Mouse (Mus musculus): ENCODE data around the gene Spaca4. TPM values are rescaled to one million over a fixed set of nuclear protein-coding genes. Genes with fewer than 3 reads are reported as not detected.

Gene Spaca4
- polyA plus RNA-seq, 1 experiment = not detected

DNA sequence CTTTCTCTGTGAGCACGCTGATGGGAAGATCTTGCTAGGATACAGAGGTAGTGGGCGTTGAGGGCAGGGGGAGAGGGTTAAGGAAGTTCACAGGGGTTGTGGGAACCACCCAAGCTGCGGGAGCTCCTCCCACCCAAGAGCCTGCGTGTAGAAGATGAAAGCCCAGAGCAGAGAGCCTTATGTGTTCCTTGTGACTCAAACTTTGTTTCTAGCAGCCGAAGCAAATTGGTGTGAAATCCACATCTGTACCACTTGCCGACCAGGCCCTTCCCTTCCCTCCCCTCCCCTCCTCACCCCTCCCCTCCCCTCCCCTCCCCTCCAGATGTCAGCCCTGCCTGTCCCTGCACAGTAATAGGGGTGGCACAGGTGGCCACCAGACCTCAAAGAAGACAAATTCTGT, 30.5 kb downstream of the Spaca4 start:
- H3K36me3 ChIP-seq (ENCODE audit: control insufficient read depth, insufficient read depth, low read length) = no peaks in the 10 kb centered on the region
- 6% methylated on average over 6 of the region's 6 CpGs for WGBS
- TF ChIP-seq CTCF (IDR thresholded peaks at IDR 0.05; ENCODE audit: borderline replicate concordance, control insufficient read depth, extremely low read depth, insufficient read depth, low read length, poor library complexity) = no peak
- no peak for TF ChIP-seq POLR2A (IDR thresholded peaks at IDR 0.05; ENCODE audit: control insufficient read depth, extremely low read depth, insufficient read depth, low read length, poor library complexity)
- peaks cover 11% of the 10 kb centered on the region; the same call in 1 of the 2 replicates for H3K27me3 ChIP-seq (ENCODE audit: control insufficient read depth, insufficient read depth, low read length)
- no peak overlapping the region for H3K27ac ChIP-seq (ENCODE audit: control insufficient read depth, insufficient read depth, low read length)
- peaks cover 12% of the 10 kb centered on the region for H3K4me1 ChIP-seq (replicated peaks; ENCODE audit: control insufficient read depth, insufficient read depth, low read length)
- no peak for DNase-seq
- H3K4me3 ChIP-seq (ENCODE audit: control insufficient read depth, insufficient read depth, low read length) = no peak overlapping the region

DNA sequence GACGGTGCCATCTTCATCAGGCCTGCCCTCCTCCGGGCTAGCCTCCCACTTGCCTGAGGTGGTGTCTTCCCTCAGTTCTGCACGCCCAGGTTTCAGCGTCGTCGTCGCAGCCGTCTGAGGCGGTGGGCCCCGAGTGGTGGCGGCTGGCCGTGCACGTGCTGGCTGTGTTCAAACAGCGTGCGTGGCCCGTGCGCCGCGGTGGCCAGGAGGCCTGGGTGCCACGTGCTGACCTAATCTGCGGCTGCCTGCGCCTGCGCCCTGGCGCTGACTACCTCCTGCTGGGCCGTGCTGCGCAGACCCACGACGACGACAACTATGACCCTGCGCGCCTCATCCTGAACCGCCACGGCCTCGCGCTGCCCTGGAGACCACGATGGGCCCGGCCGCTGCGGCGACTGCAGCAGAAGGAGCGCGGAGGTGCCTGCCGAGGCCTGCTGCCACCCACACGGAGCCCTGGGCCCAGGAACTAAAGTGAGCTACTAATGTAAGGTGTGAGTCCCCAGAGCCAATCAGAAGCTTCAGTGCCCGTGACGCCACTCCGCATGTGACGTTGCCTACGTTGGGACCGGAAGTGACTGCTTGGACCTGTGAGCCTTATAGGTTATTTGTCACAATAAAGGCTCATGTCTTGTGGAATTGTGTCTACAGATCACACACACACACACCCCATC, 31.6 kb downstream of the Spaca4 start, which contains the start of gene Sec1:
Sec1 (minus strand) TSS at position 482 of the 671 bp plus-strand sequence.
- WGBS = 97% methylated on average over 50 of the region's 50 CpGs
- peaks cover 6% of the 10 kb centered on the region; the same call in 1 of the 2 replicates for H3K4me1 ChIP-seq (replicated peaks; ENCODE audit: control insufficient read depth, insufficient read depth, low read length)
- H3K27me3 ChIP-seq (ENCODE audit: control insufficient read depth, insufficient read depth, low read length) = peaks cover under 1% of the 10 kb centered on the region; the same call in 1 of the 2 replicates
- DNase-seq = no peak
- no peak for TF ChIP-seq CTCF (IDR thresholded peaks at IDR 0.05; ENCODE audit: borderline replicate concordance, control insufficient read depth, extremely low read depth, insufficient read depth, low read length, poor library complexity)
- no peak for TF ChIP-seq POLR2A (IDR thresholded peaks at IDR 0.05; ENCODE audit: control insufficient read depth, extremely low read depth, insufficient read depth, low read length, poor library complexity)
- no peak within 1 kb of the TSS for H3K4me3 ChIP-seq (ENCODE audit: control insufficient read depth, insufficient read depth, low read length)
- no peaks in the 10 kb centered on the region for H3K36me3 ChIP-seq (ENCODE audit: control insufficient read depth, insufficient read depth, low read length)
- H3K27ac ChIP-seq (ENCODE audit: control insufficient read depth, insufficient read depth, low read length) = no peak within 1 kb of the TSS

DNA sequence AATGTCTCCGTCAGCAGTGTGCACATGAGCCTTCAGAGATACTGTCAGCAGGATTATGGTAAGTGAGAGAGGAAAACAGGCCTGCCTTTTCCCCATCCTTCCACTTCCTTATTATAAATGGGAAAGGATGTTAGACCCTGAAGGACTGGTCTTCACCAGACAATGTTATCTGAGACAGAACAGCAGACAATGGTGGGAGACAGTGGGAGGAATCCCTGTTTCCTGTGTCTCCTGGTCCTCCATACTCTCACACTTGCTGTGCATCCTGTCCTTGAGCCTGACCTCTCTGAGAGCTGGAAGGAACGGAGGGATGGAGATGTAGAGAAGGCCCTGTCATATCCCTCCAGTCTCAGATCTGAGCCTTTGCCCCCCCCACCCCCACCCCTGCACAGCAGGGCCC, 33.2 kb downstream of the Spaca4 start:
- 92% methylated on average over 2 of the region's 2 CpGs for WGBS

GRCm38 (mm10) chr7:45689800-45690199, 35.8 kb downstream of the Spaca4 start:
- TF ChIP-seq CTCF (IDR thresholded peaks at IDR 0.05; ENCODE audit: borderline replicate concordance, control insufficient read depth, extremely low read depth, insufficient read depth, low read length, poor library complexity) = no peak
- TF ChIP-seq POLR2A (IDR thresholded peaks at IDR 0.05; ENCODE audit: control insufficient read depth, extremely low read depth, insufficient read depth, low read length, poor library complexity) = no peak
- no peak overlapping the region for H3K4me3 ChIP-seq (ENCODE audit: control insufficient read depth, insufficient read depth, low read length)
- DNase-seq = no peak
- H3K4me1 ChIP-seq (replicated peaks; ENCODE audit: control insufficient read depth, insufficient read depth, low read length) = 0 out of 2 replicates have a peak, but pooled peaks cover under 1% of the 10 kb centered on the region
- H3K27ac ChIP-seq (ENCODE audit: control insufficient read depth, insufficient read depth, low read length) = no peak overlapping the region
- H3K27me3 ChIP-seq (ENCODE audit: control insufficient read depth, insufficient read depth, low read length) = no peaks in the 10 kb centered on the region
- 92% methylated on average over 11 of the region's 11 CpGs for WGBS
- H3K36me3 ChIP-seq (ENCODE audit: control insufficient read depth, insufficient read depth, low read length) = no peaks in the 10 kb centered on the region

More for the DNA sequence above, 33.2 kb downstream of the Spaca4 start:
- Histone ChIP-seq H3K4me1 (replicated peaks; ENCODE audit: control insufficient read depth, insufficient read depth, low read length) (peaks cover 6% of the 10 kb centered on the region; the same call in 1 of the 2 replicates), H3K36me3 (ENCODE audit: control insufficient read depth, insufficient read depth, low read length) (no peaks in the 10 kb centered on the region), H3K27me3 (ENCODE audit: control insufficient read depth, insufficient read depth, low read length) (no peaks in the 10 kb centered on the region), H3K4me3 (ENCODE audit: control insufficient read depth, insufficient read depth, low read length) (no peak overlapping the region), H3K27ac (ENCODE audit: control insufficient read depth, insufficient read depth, low read length) (no peak overlapping the region)
- no peak for DNase-seq
- no peak for TF ChIP-seq POLR2A (IDR thresholded peaks at IDR 0.05; ENCODE audit: control insufficient read depth, extremely low read depth, insufficient read depth, low read length, poor library complexity)
- no peak for TF ChIP-seq CTCF (IDR thresholded peaks at IDR 0.05; ENCODE audit: borderline replicate concordance, control insufficient read depth, extremely low read depth, insufficient read depth, low read length, poor library complexity)

- Histone ChIP-seq H3K4me3 (ENCODE audit: control insufficient read depth, insufficient read depth, low read length) (no peak overlapping the region), H3K27ac (ENCODE audit: control insufficient read depth, insufficient read depth, low read length) (no peak overlapping the region), H3K36me3 (ENCODE audit: control insufficient read depth, insufficient read depth, low read length) (no peaks in the 10 kb centered on the region), H3K27me3 (ENCODE audit: control insufficient read depth, insufficient read depth, low read length) (no peaks in the 10 kb centered on the region), H3K4me1 (replicated peaks; ENCODE audit: control insufficient read depth, insufficient read depth, low read length) (peaks cover 3% of the 10 kb centered on the region; the same call in 1 of the 2 replicates)
- DNase-seq = no peak
- TF ChIP-seq POLR2A (IDR thresholded peaks at IDR 0.05; ENCODE audit: control insufficient read depth, extremely low read depth, insufficient read depth, low read length, poor library complexity) = no peak
- no peak for TF ChIP-seq CTCF (IDR thresholded peaks at IDR 0.05; ENCODE audit: borderline replicate concordance, control insufficient read depth, extremely low read depth, insufficient read depth, low read length, poor library complexity)
- WGBS = 66% methylated on average over 6 of the region's 6 CpGs
These were observed 36.5 kb downstream of the Spaca4 start for GRCm38 (mm10) chr7:45689099-45689498.

- H3K27me3 ChIP-seq (ENCODE audit: control insufficient read depth, insufficient read depth, low read length) = no peaks in the 10 kb centered on the region
- no peak overlapping the region for H3K27ac ChIP-seq (ENCODE audit: control insufficient read depth, insufficient read depth, low read length)
- TF ChIP-seq POLR2A (IDR thresholded peaks at IDR 0.05; ENCODE audit: control insufficient read depth, extremely low read depth, insufficient read depth, low read length, poor library complexity) (no peak), CTCF (IDR thresholded peaks at IDR 0.05; ENCODE audit: borderline replicate concordance, control insufficient read depth, extremely low read depth, insufficient read depth, low read length, poor library complexity) (no peak)
- no peak overlapping the region for H3K4me3 ChIP-seq (ENCODE audit: control insufficient read depth, insufficient read depth, low read length)
- peaks cover 21% of the 10 kb centered on the region for H3K4me1 ChIP-seq (replicated peaks; ENCODE audit: control insufficient read depth, insufficient read depth, low read length)
- DNase-seq = no peak
- 57% methylated on average over 3 of the region's 3 CpGs for WGBS
- no peaks in the 10 kb centered on the region for H3K36me3 ChIP-seq (ENCODE audit: control insufficient read depth, insufficient read depth, low read length)
These were observed 38.8 kb downstream of the Spaca4 start for GRCm38 (mm10) chr7:45686841-45687240.

Measured in thymus, adult 2 months (tissue).